Mouse (Mus musculus) lung, embryonic 16.5 days (tissue): ENCODE data around the gene Atf7. TPM values are rescaled to one million over a fixed set of nuclear protein-coding genes. Genes with fewer than 3 reads are reported as not detected.

Source experiments
- ATAC-seq: fragments of 200-750 bp; cut with Nextera tagmentation; 2 replicates; pipeline ENCODE4 v1.8.0; 2017; ENCODE audit warnings: low read depth, mild to moderate bottlenecking, moderate library complexity
- H3K27ac ChIP-seq: fragments of 300-500 bp; sonication (generic); 2 replicates; pipeline ENCODE4 v1.5.1; 2014; ENCODE audit warnings: mild to moderate bottlenecking, control low read depth, low read length
- H3K27me3 ChIP-seq: fragments of 300-500 bp; sonication (generic); 2 replicates; pipeline ENCODE4 v1.6.1; 2014; ENCODE audit warnings: low read depth, low read length, mixed read lengths; ENCODE audit not compliant: control insufficient read depth, insufficient read depth
- H3K36me3 ChIP-seq: fragments of 300-500 bp; sonication (generic); 2 replicates; pipeline ENCODE4 v1.6.1; 2014; ENCODE audit warnings: low read length; ENCODE audit not compliant: control insufficient read depth, insufficient read depth
- H3K4me1 ChIP-seq: fragments of 300-500 bp; sonication (generic); replicated peaks from 2 replicates; pipeline ENCODE4 v1.6.1; 2014; ENCODE audit warnings: low read length, mixed read lengths; ENCODE audit not compliant: control insufficient read depth, insufficient read depth
- H3K4me2 ChIP-seq: fragments of 300-500 bp; sonication (generic); 2 replicates; pipeline ENCODE4 v1.6.1; 2014; ENCODE audit warnings: low read depth, low read length, control low read depth
- H3K4me3 ChIP-seq: fragments of 300-500 bp; sonication (generic); 2 replicates; pipeline ENCODE4 v1.5.1; 2014; ENCODE audit warnings: mild to moderate bottlenecking, low read length, control low read depth
- H3K9ac ChIP-seq: fragments of 300-500 bp; sonication (generic); 2 replicates; pipeline ENCODE4 v1.6.1; 2014; ENCODE audit warnings: low read length, control low read depth
- H3K9me3 ChIP-seq: fragments of 300-500 bp; sonication (generic); 2 replicates; pipeline ENCODE4 v1.6.1; 2016; ENCODE audit warnings: low read length; ENCODE audit not compliant: control insufficient read depth
- WGBS: fragments of 180-500 bp; shearing (Covaris S2); extraction: QIAGEN DNeasy Blood & Tissue Kit; methylation state at CpG from one replicate; pipeline ENCODE4 v1.1.7; 2014; 5-methylcytosine and 5-hydroxymethylcytosine counted together
- polyA plus RNA-seq: library from polyadenylated mRNA; unstranded; fragments of >200 nt; fragmentation: Nextera tagmentation; extraction: Ambion mirVana; gene quantifications from 2 replicates; pipeline ENCODE4 v1.2.1, GENCODE M21; 2015

The Atf7 gene
- polyA plus RNA-seq, 1 experiment from 2014 or later, result 50.0 TPM

DNA sequence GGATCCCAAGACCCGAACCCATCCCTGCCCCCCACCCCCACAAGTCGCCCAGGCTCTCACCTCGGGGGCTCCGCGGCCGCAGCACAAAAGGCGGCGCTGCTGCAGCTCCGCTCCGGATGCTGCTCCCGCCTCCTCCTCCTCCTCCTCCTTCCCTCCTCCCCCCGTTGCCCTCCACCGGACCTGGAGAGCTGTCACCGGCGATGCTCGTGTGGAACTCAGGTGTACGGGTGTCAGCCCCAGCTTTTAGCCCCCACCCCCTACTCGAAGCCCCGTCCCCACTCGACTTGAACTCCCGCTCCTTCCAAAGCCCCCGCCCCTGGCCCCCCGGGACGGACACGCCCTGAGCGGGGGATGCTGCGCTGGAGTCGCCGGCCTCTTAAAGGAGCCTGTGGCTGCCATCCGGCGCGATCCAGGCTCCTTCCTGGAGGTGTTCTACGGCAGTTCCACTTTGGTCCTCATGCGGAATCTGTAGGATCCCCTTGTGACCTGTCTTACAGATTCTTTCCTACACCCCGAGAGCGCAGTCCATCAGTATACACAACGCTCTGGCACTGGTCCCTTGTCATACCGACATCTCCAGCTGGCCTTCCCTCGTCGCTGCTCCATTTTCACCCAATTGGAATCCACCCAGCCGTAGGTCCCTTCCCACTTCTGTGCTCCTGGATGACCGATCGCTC lies 108.4 kb downstream of the Atf7 start, which contains the start of gene Map3k12:
Gene Map3k12, minus strand, starts transcription at position 337 of the 677 bp plus-strand sequence.
- WGBS, result under 1% methylated on average over 43 of the region's 43 CpGs
- H3K36me3 ChIP-seq, result no peaks in the 10 kb centered on the region
- H3K4me1 ChIP-seq, result peaks cover 17% of the 10 kb centered on the region
- peak within 1 kb of the TSS; percentile 60 for H3K4me3 ChIP-seq
- H3K9me3 ChIP-seq, result no peaks in the 10 kb centered on the region
- peak within 1 kb of the TSS; percentile 64 for H3K9ac ChIP-seq
- H3K27me3 ChIP-seq, result no peaks in the 10 kb centered on the region
- peak within 1 kb of the TSS; percentile 89 for H3K4me2 ChIP-seq
- ATAC-seq, result no peak; the same call in 1 of the 2 replicates
- H3K27ac ChIP-seq, result peak within 1 kb of the TSS; percentile 83

- H3K9ac ChIP-seq, result peak overlapping the region; percentile 64
- peaks cover 21% of the 10 kb centered on the region for H3K4me1 ChIP-seq
- H3K27me3 ChIP-seq, result no peaks in the 10 kb centered on the region
- ATAC-seq, result no peak
- WGBS, result 1% methylated on average over 12 of the region's 12 CpGs
- H3K36me3 ChIP-seq, result no peaks in the 10 kb centered on the region
- H3K4me2 ChIP-seq, result peak overlapping the region; percentile 89
- H3K4me3 ChIP-seq, result peak overlapping the region; percentile 60
- peak overlapping the region; percentile 83 for H3K27ac ChIP-seq
- H3K9me3 ChIP-seq, result no peaks in the 10 kb centered on the region
Observed at GRCm38 (mm10) chr15:102516293-102516692, 109.0 kb downstream of the Atf7 start.

GRCm38 (mm10) chr15:102515791-102516190 lies 109.5 kb downstream of the Atf7 start:
- Histone ChIP-seq H3K4me3 (peak overlapping the region; percentile 60), H3K4me2 (peak overlapping the region; percentile 89), H3K36me3 (no peaks in the 10 kb centered on the region), H3K4me1 (peaks cover 26% of the 10 kb centered on the region), H3K9me3 (no peaks in the 10 kb centered on the region), H3K27me3 (no peaks in the 10 kb centered on the region), H3K27ac (peak overlapping the region; percentile 33; the same call in 1 of the 2 replicates), H3K9ac (peak overlapping the region; percentile 64)
- ATAC-seq, result no peak
- 42% methylated on average over 4 of the region's 4 CpGs for WGBS

DNA sequence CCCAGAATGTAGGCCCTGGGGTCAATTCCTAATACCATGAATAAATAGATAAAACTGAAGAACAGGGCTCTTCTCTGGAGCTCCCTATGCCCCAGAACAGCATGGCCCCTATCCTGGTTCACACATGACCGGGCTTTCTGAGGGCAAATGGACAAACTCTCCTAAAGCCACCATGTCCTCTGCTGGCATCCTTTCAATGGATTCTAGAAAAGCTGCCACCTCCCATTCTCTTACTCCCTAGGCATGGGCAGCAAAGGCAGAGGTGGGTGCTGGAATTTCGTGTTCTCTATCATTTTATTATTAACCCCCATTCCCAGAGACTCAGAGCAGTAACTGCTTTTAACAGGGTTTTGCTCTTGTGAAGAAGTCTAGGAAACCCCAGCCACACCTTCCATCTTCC lies 110.0 kb downstream of the Atf7 start:
- H3K27ac ChIP-seq, result no peak overlapping the region
- no peaks in the 10 kb centered on the region for H3K27me3 ChIP-seq
- H3K9ac ChIP-seq, result no peak overlapping the region
- peaks cover 26% of the 10 kb centered on the region for H3K4me1 ChIP-seq
- H3K9me3 ChIP-seq, result no peaks in the 10 kb centered on the region
- no peak for ATAC-seq
- 0 out of 2 replicates have a peak overlapping the region, but pooled peaks have one; percentile 89 for H3K4me2 ChIP-seq
- 79% methylated on average over 2 of the region's 2 CpGs for WGBS
- no peak overlapping the region for H3K4me3 ChIP-seq
- no peaks in the 10 kb centered on the region for H3K36me3 ChIP-seq

- no peaks in the 10 kb centered on the region for H3K36me3 ChIP-seq
- no peak overlapping the region for H3K4me2 ChIP-seq
- no peak overlapping the region for H3K9ac ChIP-seq
- WGBS, result 73% methylated on average over 3 of the region's 3 CpGs
- H3K27ac ChIP-seq, result no peak overlapping the region
- H3K27me3 ChIP-seq, result no peaks in the 10 kb centered on the region
- H3K9me3 ChIP-seq, result no peaks in the 10 kb centered on the region
- no peak overlapping the region for H3K4me3 ChIP-seq
- ATAC-seq, result no peak
- H3K4me1 ChIP-seq, result peaks cover 25% of the 10 kb centered on the region
Observed at GRCm38 (mm10) chr15:102513004-102513403, 112.3 kb downstream of the Atf7 start.

- no peak overlapping the region for H3K4me3 ChIP-seq
- H3K36me3 ChIP-seq, result no peaks in the 10 kb centered on the region
- peaks cover 25% of the 10 kb centered on the region for H3K4me1 ChIP-seq
- no peaks in the 10 kb centered on the region for H3K9me3 ChIP-seq
- H3K27me3 ChIP-seq, result no peaks in the 10 kb centered on the region
- no peak overlapping the region for H3K27ac ChIP-seq
- no peak overlapping the region for H3K9ac ChIP-seq
- no peak overlapping the region for H3K4me2 ChIP-seq
- no peak for ATAC-seq
Observed at GRCm38 (mm10) chr15:102512471-102512870, 112.8 kb downstream of the Atf7 start.

DNA sequence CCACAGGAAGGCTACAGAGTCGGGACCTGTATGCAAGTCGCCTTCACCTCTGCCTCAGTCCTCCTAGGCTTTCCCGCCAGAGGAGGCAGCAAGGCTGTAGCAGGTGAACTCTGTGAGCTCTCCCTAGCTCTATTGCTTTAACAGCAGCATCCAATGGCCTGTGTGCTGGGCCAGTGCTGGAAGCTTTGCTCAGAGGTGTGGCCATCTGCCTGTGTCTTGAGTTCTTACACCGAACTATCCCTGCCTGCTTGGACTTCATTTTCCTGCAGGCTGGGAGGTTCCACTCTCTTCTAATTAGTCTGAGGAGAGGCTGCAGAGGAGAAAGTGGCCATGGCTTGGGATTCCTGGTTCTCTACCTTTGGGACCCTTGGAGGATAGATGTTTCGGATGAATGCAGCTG lies 113.3 kb downstream of the Atf7 start:
- Histone ChIP-seq H3K9me3 (no peaks in the 10 kb centered on the region), H3K9ac (no peak overlapping the region), H3K36me3 (no peaks in the 10 kb centered on the region), H3K27me3 (no peaks in the 10 kb centered on the region), H3K4me1 (peaks cover 25% of the 10 kb centered on the region), H3K27ac (no peak overlapping the region), H3K4me3 (no peak overlapping the region), H3K4me2 (no peak overlapping the region)
- no peak for ATAC-seq
- WGBS, result 51% methylated on average over 5 of the region's 5 CpGs

- ATAC-seq, result no peak
- H3K4me1 ChIP-seq, result peaks cover 25% of the 10 kb centered on the region
- no peaks in the 10 kb centered on the region for H3K36me3 ChIP-seq
- H3K9me3 ChIP-seq, result no peaks in the 10 kb centered on the region
- no peaks in the 10 kb centered on the region for H3K27me3 ChIP-seq
- H3K4me3 ChIP-seq, result peak overlapping the region; percentile 65
- WGBS, result 15% methylated on average over 6 of the region's 6 CpGs
- H3K4me2 ChIP-seq, result peak overlapping the region; percentile 94
- H3K27ac ChIP-seq, result no peak overlapping the region
- peak overlapping the region; percentile 52 for H3K9ac ChIP-seq
Observed at GRCm38 (mm10) chr15:102511285-102511833, 113.9 kb downstream of the Atf7 start.

DNA sequence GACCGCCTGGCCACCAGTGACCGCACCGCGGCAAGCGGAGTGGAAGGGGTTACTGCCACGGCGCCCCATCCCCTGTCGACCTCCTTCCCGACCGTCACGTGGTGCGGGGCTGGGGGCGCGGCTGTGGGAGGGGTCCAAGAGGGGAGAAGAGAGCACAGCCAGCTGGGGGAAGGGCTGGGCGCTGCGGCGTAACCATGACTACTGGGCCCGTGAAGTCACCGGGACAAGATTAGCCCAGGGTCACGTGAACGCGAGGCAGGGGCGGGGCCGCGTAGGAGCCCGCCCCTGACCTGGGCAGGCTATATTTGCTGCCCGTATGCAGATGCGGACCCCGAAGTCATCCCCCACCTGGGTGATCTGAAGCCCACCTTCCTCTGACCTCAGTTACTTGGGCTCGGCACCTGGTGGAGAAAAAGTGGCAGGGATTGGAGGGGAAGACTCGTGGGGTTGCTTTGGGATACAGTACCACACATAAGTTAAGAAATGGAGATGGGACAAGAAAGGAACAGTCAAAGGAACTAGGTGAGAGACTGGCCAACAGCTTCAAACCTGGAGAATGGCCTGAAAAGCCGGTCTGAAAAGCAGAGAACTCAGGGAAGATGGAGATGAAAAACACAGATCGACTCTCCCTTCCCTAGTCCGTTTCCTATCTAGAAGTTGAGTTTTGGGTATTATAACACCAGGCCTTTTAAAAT lies 114.5 kb downstream of the Atf7 start:
- H3K4me3 ChIP-seq, result peak overlapping the region; percentile 65
- no peaks in the 10 kb centered on the region for H3K27me3 ChIP-seq
- H3K36me3 ChIP-seq, result no peaks in the 10 kb centered on the region
- H3K9ac ChIP-seq, result peak overlapping the region; percentile 52
- H3K9me3 ChIP-seq, result no peaks in the 10 kb centered on the region
- H3K4me2 ChIP-seq, result peak overlapping the region; percentile 94
- 2% methylated on average over 34 of the region's 34 CpGs for WGBS
- H3K27ac ChIP-seq, result peak overlapping the region; percentile 72
- ATAC-seq, result peak; percentile 96
- peaks cover 21% of the 10 kb centered on the region for H3K4me1 ChIP-seq
